Mouse (Mus musculus): ENCODE results near the gene Pmpcb.

Pmpcb gene

GRCm38 (mm10) chr5:21732177-21732911, 4.6 kb upstream of the Pmpcb start:
- DNase-seq (ENCODE audit: low spot score in 2 of 2): no peak

- peak in 1 of 2 experiments; percentile 21 for DNase-seq (ENCODE audit: low spot score in 2 of 2)
These were observed 4.0 kb upstream of the Pmpcb start for GRCm38 (mm10) chr5:21732930-21733329.

GRCm38 (mm10) chr5:21735100-21735499, 1.8 kb upstream of the Pmpcb start:
- DNase-seq (ENCODE audit: low spot score in 2 of 2): peak in 1 of 2 experiments; percentile 19

GRCm38 (mm10) chr5:21735584-21735983, 1.4 kb upstream of the Pmpcb start:
- peak; percentile 53 to 91 for DNase-seq (ENCODE audit: low spot score in 2 of 2)

- DNase-seq (ENCODE audit: low spot score in 2 of 2): no peak
These were observed 895 bp upstream of the Pmpcb start for GRCm38 (mm10) chr5:21736046-21736445.

GRCm38 (mm10) chr5:21737620-21738019, 679 bp downstream of the Pmpcb start:
- DNase-seq (ENCODE audit: low spot score in 2 of 2): no peak

- DNase-seq (ENCODE audit: low spot score in 2 of 2): no peak
These were observed 2.2 kb downstream of the Pmpcb start for GRCm38 (mm10) chr5:21739120-21739519.

GRCm38 (mm10) chr5:21739881-21740280, 2.9 kb downstream of the Pmpcb start:
- DNase-seq (ENCODE audit: low spot score in 2 of 2): no peak

GRCm38 (mm10) chr5:21743606-21744005, 6.7 kb downstream of the Pmpcb start:
- no peak for DNase-seq (ENCODE audit: low spot score in 2 of 2)

GRCm38 (mm10) chr5:21744651-21745050, 7.7 kb downstream of the Pmpcb start:
- DNase-seq (ENCODE audit: low spot score in 2 of 2): no peak

- DNase-seq (ENCODE audit: low spot score in 2 of 2): no peak
These were observed 9.0 kb downstream of the Pmpcb start for GRCm38 (mm10) chr5:21745966-21746365.

GRCm38 (mm10) chr5:21768506-21768905, 31.6 kb downstream of the Pmpcb start:
- no peak for DNase-seq (ENCODE audit: low spot score in 2 of 2)

GRCm38 (mm10) chr5:21769841-21770240, 32.9 kb downstream of the Pmpcb start:
- DNase-seq (ENCODE audit: low spot score in 2 of 2): no peak

GRCm38 (mm10) chr5:21776491-21776890, 39.5 kb downstream of the Pmpcb start:
- no peak for DNase-seq (ENCODE audit: low spot score in 2 of 2)

GRCm38 (mm10) chr5:21784161-21785052, 47.5 kb downstream of the Pmpcb start:
- peak; percentile 20 to 48 for DNase-seq (ENCODE audit: low spot score in 2 of 2)

- peak; percentile 82 to 91 for DNase-seq (ENCODE audit: low spot score in 2 of 2)
These were observed 48.1 kb downstream of the Pmpcb start, which contains the start of the genes Dnajc2 and Psmc2 for GRCm38 (mm10) chr5:21785053-21785452. Gene Dnajc2, minus strand, starts transcription at chr5:21785251. Gene Psmc2, plus strand, starts transcription at chr5:21785283.

- peak; percentile 25 to 26 for DNase-seq (ENCODE audit: low spot score in 2 of 2)
These were observed 48.8 kb downstream of the Pmpcb start for GRCm38 (mm10) chr5:21785776-21786175.

GRCm38 (mm10) chr5:21786258-21787185, 49.6 kb downstream of the Pmpcb start:
- peak; percentile 90 to 93 for DNase-seq (ENCODE audit: low spot score in 2 of 2)

- DNase-seq (ENCODE audit: low spot score in 2 of 2): no peak
These were observed 50.5 kb downstream of the Pmpcb start for GRCm38 (mm10) chr5:21787186-21788105.

GRCm38 (mm10) chr5:21789061-21789460, 52.1 kb downstream of the Pmpcb start:
- no peak for DNase-seq (ENCODE audit: low spot score in 2 of 2)

All from spleen, postnatal 10 days (tissue).